Mouse (Mus musculus) cerebellum, postnatal 10 days (tissue): ENCODE results near the gene Fam120c.
A peak's percentile ranks its signal among the peaks of the same experiment; 100 is the strongest.
"Not testable (repeated sequence)": the region's sequence is repeated elsewhere in the genome, so short reads cannot be mapped to it uniquely, and the experiment has no call there.

Source experiments
- DNase-seq, 2 experiments: peaks; one replicate each; pipeline ENCODE4 v3.0.0; 2021; ENCODE audit warnings: mixed read lengths in 2 of 2

Fam120c gene

GRCm38 (mm10) chrX:151343761-151344500 lies at the start of gene Fam120c:
TSS of gene Fam120c (plus strand) at chrX:151344175.
- peak; percentile 95 to 97 for DNase-seq

GRCm38 (mm10) chrX:151298329-151298728 lies 45.6 kb upstream of the Fam120c start:
- peak; percentile 7 to 9 for DNase-seq

- peak; percentile 2 to 3 for DNase-seq
Measured at GRCm38 (mm10) chrX:151313732-151314131, 30.2 kb upstream of the Fam120c start.

- no peak for DNase-seq
Measured at GRCm38 (mm10) chrX:151333615-151334014, 10.4 kb upstream of the Fam120c start.

- DNase-seq = peak; percentile 22 to 36
Measured at GRCm38 (mm10) chrX:151337804-151338203, 6.2 kb upstream of the Fam120c start.

- peak; percentile 70 to 71 for DNase-seq
Measured at GRCm38 (mm10) chrX:151344501-151344984, 568 bp downstream of the Fam120c start.

GRCm38 (mm10) chrX:151345333-151346125 lies 1.6 kb downstream of the Fam120c start:
- peak; percentile 49 to 68 for DNase-seq

GRCm38 (mm10) chrX:151347278-151347677 lies 3.3 kb downstream of the Fam120c start:
- DNase-seq = no peak

GRCm38 (mm10) chrX:151349322-151349721 lies 5.3 kb downstream of the Fam120c start:
- no peak for DNase-seq

- DNase-seq = peak; percentile 3
Measured at GRCm38 (mm10) chrX:151418801-151419200, 74.8 kb downstream of the Fam120c start.

- no peak for DNase-seq
Measured at GRCm38 (mm10) chrX:151420791-151421190, 76.8 kb downstream of the Fam120c start.

GRCm38 (mm10) chrX:151443637-151444036 lies 99.7 kb downstream of the Fam120c start:
- DNase-seq = no peak

GRCm38 (mm10) chrX:151444189-151444588 lies 100.2 kb downstream of the Fam120c start:
- DNase-seq = no peak

- DNase-seq = no peak
Measured at GRCm38 (mm10) chrX:151488128-151488527, 144.2 kb downstream of the Fam120c start.

- not testable (repeated sequence) for DNase-seq
Measured at GRCm38 (mm10) chrX:151493269-151493668, 149.3 kb downstream of the Fam120c start.

- DNase-seq = no peak
Measured at GRCm38 (mm10) chrX:151496596-151496995, 152.6 kb downstream of the Fam120c start.

GRCm38 (mm10) chrX:151508536-151508935 lies 164.6 kb downstream of the Fam120c start:
- no peak for DNase-seq

- no peak for DNase-seq
Measured at GRCm38 (mm10) chrX:151509906-151510305, 165.9 kb downstream of the Fam120c start.

- no peak for DNase-seq
Measured at GRCm38 (mm10) chrX:151513066-151513465, 169.1 kb downstream of the Fam120c start.

- no peak for DNase-seq
Measured at GRCm38 (mm10) chrX:151513694-151514093, 169.7 kb downstream of the Fam120c start.

- DNase-seq = no peak
Measured at GRCm38 (mm10) chrX:151518181-151518580, 174.2 kb downstream of the Fam120c start.

GRCm38 (mm10) chrX:151520127-151520457 lies 176.1 kb downstream of the Fam120c start:
- DNase-seq = no peak

GRCm38 (mm10) chrX:151520458-151521322 lies 176.7 kb downstream of the Fam120c start, which contains the start of gene Phf8:
TSS of gene Phf8 (plus strand) at chrX:151520672.
- peak; percentile 98 for DNase-seq
